Mouse (Mus musculus) forebrain, embryonic 13.5 days (tissue): ENCODE results near the gene Lamc3. TPM values are rescaled to one million over a fixed set of nuclear protein-coding genes. Genes with fewer than 3 reads are reported as not detected.

ENCODE experiments used
- ATAC-seq: fragments of 200-750 bp; cut with Nextera tagmentation; 2 replicates; pipeline ENCODE4 v1.8.0; 2017
- H3K27ac ChIP-seq: fragments of 300-500 bp; sonication (generic); 2 replicates; pipeline ENCODE4 v1.5.1; 2015; ENCODE audit warnings: inconsistent platforms, mild to moderate bottlenecking, moderate library complexity
- H3K27me3 ChIP-seq: fragments of 300-500 bp; sonication (generic); 2 replicates; pipeline ENCODE4 v1.6.1; 2015; ENCODE audit warnings: mild to moderate bottlenecking, inconsistent platforms
- H3K36me3 ChIP-seq: fragments of 300-500 bp; sonication (generic); 2 replicates; pipeline ENCODE4 v1.6.1; 2015; ENCODE audit warnings: mild to moderate bottlenecking, inconsistent platforms; ENCODE audit not compliant: poor library complexity, severe bottlenecking
- H3K4me1 ChIP-seq: fragments of 300-500 bp; sonication (generic); 2 replicates; pipeline ENCODE4 v1.6.1; 2015; ENCODE audit warnings: inconsistent platforms
- H3K4me2 ChIP-seq: fragments of 300-500 bp; sonication (generic); 2 replicates; pipeline ENCODE4 v1.6.1; 2015; ENCODE audit warnings: inconsistent platforms, mild to moderate bottlenecking, moderate library complexity
- H3K4me3 ChIP-seq: fragments of 300-500 bp; sonication (generic); 2 replicates; pipeline ENCODE4 v1.5.1; 2015; ENCODE audit warnings: mild to moderate bottlenecking, inconsistent platforms
- H3K9ac ChIP-seq: fragments of 300-500 bp; sonication (generic); 2 replicates; pipeline ENCODE4 v1.6.1; 2015; ENCODE audit warnings: mild to moderate bottlenecking, inconsistent platforms
- H3K9me3 ChIP-seq: fragments of 300-500 bp; sonication (generic); replicated peaks from 2 replicates; pipeline ENCODE4 v1.6.1; 2016; ENCODE audit warnings: inconsistent platforms
- WGBS: fragments of 180-500 bp; shearing (Covaris S2); methylation state at CpG from one replicate; pipeline ENCODE4 v1.1.7; 2015; 5-methylcytosine and 5-hydroxymethylcytosine counted together
- polyA plus RNA-seq: library from polyadenylated mRNA; unstranded; fragments of >200 nt; fragmentation: Nextera tagmentation; extraction: Ambion mirVana; gene quantifications from 2 replicates; pipeline ENCODE4 v1.2.1, GENCODE M21; 2015

Lamc3 gene
- polyA plus RNA-seq, 1 experiment from 2014 or later: 3.3 TPM

- Histone ChIP-seq H3K9me3 (no peaks in the 10 kb centered on the region), H3K36me3 (no peaks in the 10 kb centered on the region), H3K4me1 (peaks cover 7% of the 10 kb centered on the region), H3K27me3 (peaks cover 4% of the 10 kb centered on the region; the same call in 1 of the 2 replicates), H3K4me3 (no peak overlapping the region), H3K4me2 (no peak overlapping the region), H3K9ac (no peak overlapping the region), H3K27ac (no peak overlapping the region)
- ATAC-seq: no peak
- WGBS: 83% methylated on average over 2 of the region's 2 CpGs
These were observed 58.5 kb downstream of the Lamc3 start for GRCm38 (mm10) chr2:31945580-31945979.

GRCm38 (mm10) chr2:31948392-31948791 is 61.3 kb downstream of the Lamc3 start:
- no peak for ATAC-seq
- no peak overlapping the region for H3K27ac ChIP-seq
- WGBS: 83% methylated on average over 6 of the region's 6 CpGs

GRCm38 (mm10) chr2:31948801-31949200 is 61.7 kb downstream of the Lamc3 start:
- H3K4me2 ChIP-seq: no peak overlapping the region
- H3K4me3 ChIP-seq: no peak overlapping the region
- H3K27me3 ChIP-seq: peaks cover 4% of the 10 kb centered on the region; the same call in 1 of the 2 replicates
- no peak overlapping the region for H3K9ac ChIP-seq
- no peak overlapping the region for H3K27ac ChIP-seq
- H3K36me3 ChIP-seq: peaks cover 18% of the 10 kb centered on the region; the same call in 1 of the 2 replicates
- ATAC-seq: no peak
- H3K4me1 ChIP-seq: peaks cover 38% of the 10 kb centered on the region
- 80% methylated on average over 6 of the region's 6 CpGs for WGBS
- no peaks in the 10 kb centered on the region for H3K9me3 ChIP-seq

More at GRCm38 (mm10) chr2:31948392-31948791, 61.3 kb downstream of the Lamc3 start:
- Histone ChIP-seq H3K27me3 (peaks cover 4% of the 10 kb centered on the region; the same call in 1 of the 2 replicates), H3K9ac (no peak overlapping the region), H3K4me1 (peaks cover 34% of the 10 kb centered on the region), H3K4me2 (no peak overlapping the region), H3K4me3 (no peak overlapping the region), H3K36me3 (peaks cover 14% of the 10 kb centered on the region; the same call in 1 of the 2 replicates), H3K9me3 (no peaks in the 10 kb centered on the region)

GRCm38 (mm10) chr2:31950058-31950871 is 63.2 kb downstream of the Lamc3 start, which contains the start of gene Aif1l:
Gene Aif1l (plus strand): TSS chr2:31950139.
- H3K4me3 ChIP-seq: peak within 1 kb of the TSS; percentile 83
- peak within 1 kb of the TSS; percentile 92 for H3K4me2 ChIP-seq
- H3K27ac ChIP-seq: peak within 1 kb of the TSS; percentile 40
- peaks cover 44% of the 10 kb centered on the region for H3K4me1 ChIP-seq
- ATAC-seq: peak; percentile 77
- H3K27me3 ChIP-seq: peaks cover 4% of the 10 kb centered on the region; the same call in 1 of the 2 replicates
- WGBS: under 1% methylated on average over 65 of the region's 66 CpGs
- H3K36me3 ChIP-seq: peaks cover 33% of the 10 kb centered on the region; the same call in 1 of the 2 replicates
- no peaks in the 10 kb centered on the region for H3K9me3 ChIP-seq
- H3K9ac ChIP-seq: peak within 1 kb of the TSS; percentile 83

GRCm38 (mm10) chr2:31950966-31951365 is 63.9 kb downstream of the Lamc3 start:
- 17% methylated on average over 9 of the region's 9 CpGs for WGBS
- peaks cover 34% of the 10 kb centered on the region; the same call in 1 of the 2 replicates for H3K36me3 ChIP-seq
- H3K4me1 ChIP-seq: peaks cover 44% of the 10 kb centered on the region
- peaks cover 4% of the 10 kb centered on the region; the same call in 1 of the 2 replicates for H3K27me3 ChIP-seq
- ATAC-seq: no peak
- peak overlapping the region; percentile 83 for H3K4me3 ChIP-seq
- no peaks in the 10 kb centered on the region for H3K9me3 ChIP-seq
- peak overlapping the region; percentile 83 for H3K9ac ChIP-seq
- no peak overlapping the region for H3K27ac ChIP-seq
- peak overlapping the region; percentile 92 for H3K4me2 ChIP-seq

- H3K36me3 ChIP-seq: peaks cover 37% of the 10 kb centered on the region
- H3K9ac ChIP-seq: peak overlapping the region; percentile 37; the same call in 1 of the 2 replicates
- 83% methylated on average over 10 of the region's 10 CpGs for WGBS
- no peaks in the 10 kb centered on the region; the same call in 1 of the 2 replicates for H3K27me3 ChIP-seq
- 0 out of 2 replicates have a peak overlapping the region, but pooled peaks have one; percentile 25 for H3K27ac ChIP-seq
- no peak overlapping the region for H3K4me3 ChIP-seq
- H3K4me1 ChIP-seq: peaks cover 44% of the 10 kb centered on the region
- peak overlapping the region; percentile 92 for H3K4me2 ChIP-seq
- no peak for ATAC-seq
- no peaks in the 10 kb centered on the region for H3K9me3 ChIP-seq
These were observed 65.1 kb downstream of the Lamc3 start for GRCm38 (mm10) chr2:31952236-31952635.

GRCm38 (mm10) chr2:31952725-31953124 is 65.6 kb downstream of the Lamc3 start:
- no peaks in the 10 kb centered on the region; the same call in 1 of the 2 replicates for H3K27me3 ChIP-seq

GRCm38 (mm10) chr2:31953687-31954086 is 66.6 kb downstream of the Lamc3 start:
- peaks cover 44% of the 10 kb centered on the region for H3K36me3 ChIP-seq
- no peak overlapping the region for H3K4me3 ChIP-seq
- ATAC-seq: no peak
- peaks cover 44% of the 10 kb centered on the region for H3K4me1 ChIP-seq
- no peaks in the 10 kb centered on the region for H3K9me3 ChIP-seq
- H3K9ac ChIP-seq: no peak overlapping the region
- no peak overlapping the region for H3K27ac ChIP-seq
- WGBS: 90% methylated on average over 8 of the region's 8 CpGs
- H3K4me2 ChIP-seq: no peak overlapping the region
- no peaks in the 10 kb centered on the region for H3K27me3 ChIP-seq

More at GRCm38 (mm10) chr2:31952725-31953124, 65.6 kb downstream of the Lamc3 start:
- Histone ChIP-seq H3K9me3 (no peaks in the 10 kb centered on the region), H3K4me3 (no peak overlapping the region), H3K9ac (no peak overlapping the region; the same call in 1 of the 2 replicates), H3K4me2 (peak overlapping the region; percentile 92), H3K4me1 (peaks cover 44% of the 10 kb centered on the region), H3K36me3 (peaks cover 40% of the 10 kb centered on the region), H3K27ac (no peak overlapping the region)
- 88% methylated on average over 3 of the region's 3 CpGs for WGBS
- ATAC-seq: no peak

GRCm38 (mm10) chr2:31954779-31955181 is 67.7 kb downstream of the Lamc3 start:
- Histone ChIP-seq H3K27ac (no peak overlapping the region), H3K9ac (no peak overlapping the region), H3K36me3 (peaks cover 50% of the 10 kb centered on the region), H3K9me3 (no peaks in the 10 kb centered on the region), H3K4me3 (no peak overlapping the region), H3K27me3 (no peaks in the 10 kb centered on the region), H3K4me1 (peaks cover 43% of the 10 kb centered on the region), H3K4me2 (no peak overlapping the region)
- ATAC-seq: no peak
- 86% methylated on average over 9 of the region's 9 CpGs for WGBS

- Histone ChIP-seq H3K27ac (no peak overlapping the region), H3K4me2 (no peak overlapping the region), H3K36me3 (peaks cover 58% of the 10 kb centered on the region), H3K9ac (no peak overlapping the region), H3K4me3 (no peak overlapping the region), H3K27me3 (no peaks in the 10 kb centered on the region), H3K9me3 (no peaks in the 10 kb centered on the region), H3K4me1 (peaks cover 38% of the 10 kb centered on the region)
- no peak for ATAC-seq
- 85% methylated on average over 5 of the region's 5 CpGs for WGBS
These were observed 68.6 kb downstream of the Lamc3 start for GRCm38 (mm10) chr2:31955686-31956085.

- H3K4me1 ChIP-seq: peaks cover 36% of the 10 kb centered on the region
- H3K9me3 ChIP-seq: no peaks in the 10 kb centered on the region
- no peak overlapping the region for H3K4me2 ChIP-seq
- H3K9ac ChIP-seq: no peak overlapping the region
- H3K36me3 ChIP-seq: peaks cover 54% of the 10 kb centered on the region
- no peaks in the 10 kb centered on the region for H3K27me3 ChIP-seq
- no peak for ATAC-seq
- no peak overlapping the region for H3K4me3 ChIP-seq
- WGBS: 88% methylated on average over 10 of the region's 10 CpGs
- H3K27ac ChIP-seq: no peak overlapping the region
These were observed 70.1 kb downstream of the Lamc3 start for GRCm38 (mm10) chr2:31957211-31957610.

GRCm38 (mm10) chr2:31960986-31961385 is 73.9 kb downstream of the Lamc3 start:
- no peak for ATAC-seq
- 94% methylated on average over 8 of the region's 8 CpGs for WGBS

More at GRCm38 (mm10) chr2:31960986-31961385, 73.9 kb downstream of the Lamc3 start:
- H3K27ac ChIP-seq: peak overlapping the region; percentile 95
- H3K9ac ChIP-seq: 0 out of 2 replicates have a peak overlapping the region, but pooled peaks have one; percentile 1
- peaks cover 35% of the 10 kb centered on the region for H3K4me1 ChIP-seq
- no peak overlapping the region for H3K4me3 ChIP-seq
- no peaks in the 10 kb centered on the region for H3K9me3 ChIP-seq
- peaks cover 45% of the 10 kb centered on the region for H3K36me3 ChIP-seq
- H3K27me3 ChIP-seq: no peaks in the 10 kb centered on the region
- H3K4me2 ChIP-seq: no peak overlapping the region
